11 mouse cellular contexts compared by ENCODE assay signal in the genomic region with DNA sequence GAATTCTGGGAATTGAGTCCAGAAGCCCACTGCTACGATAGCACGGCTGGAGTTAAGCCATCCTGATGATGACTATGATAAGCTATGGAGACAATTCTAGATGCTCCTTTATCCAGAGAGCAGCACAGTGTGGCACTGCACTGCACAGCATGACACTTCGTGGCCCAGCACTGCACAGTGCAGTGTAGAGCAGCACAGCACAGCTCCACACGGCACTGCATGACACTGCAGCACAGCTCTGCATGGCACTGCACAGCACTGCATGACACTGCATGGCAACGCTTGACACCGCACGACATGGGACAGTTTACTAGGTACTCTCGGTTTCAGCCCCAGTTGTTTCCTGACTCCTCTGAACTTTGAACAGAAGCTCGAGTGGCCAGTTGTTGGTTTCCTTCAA.
"Had no signal": no experiment of that assay in that cellular context is flagged by ENCODE, and none has a peak within 500 bp of the region (broad histone marks: within the 10 kb centered on the region; RNA-seq: fewer than 3 reads in every experiment).

No protein-coding gene starts in this region.

- H3K9ac ChIP-seq: liver, postnatal 0 days; lung, embryonic 15.5 days; stomach, embryonic 15.5 days had no signal

- H3K4me2 ChIP-seq: liver, embryonic 11.5 days; lung, embryonic 15.5 days; stomach, embryonic 15.5 days had no signal

- H3K4me3 ChIP-seq: lung, embryonic 15.5 days; stomach, embryonic 15.5 days had no signal

- H3K9me3 ChIP-seq: lung, embryonic 15.5 days; stomach, embryonic 15.5 days had no signal

- H3K4me1 ChIP-seq: lung, embryonic 15.5 days; stomach, embryonic 15.5 days had no signal

- H3K36me3 ChIP-seq: lung, embryonic 15.5 days; stomach, embryonic 15.5 days had no signal

- H3K27ac ChIP-seq: lung, embryonic 15.5 days; macrophage; stomach, embryonic 15.5 days had no signal

- ATAC-seq: liver, postnatal 0 days had no signal

- DNase-seq: kidney, adult 18-20 months; kidney, postnatal 14 days; layer of hippocampus, adult 9-11 months; layer of hippocampus, postnatal 36 days; liver, postnatal 0 days; right cerebral cortex, postnatal 14 days; thymus, postnatal 36 days had no signal

- H3K27me3 ChIP-seq: lung, embryonic 15.5 days; stomach, embryonic 15.5 days had no signal
